Mouse (Mus musculus): ENCODE data around the gene Gm2564. TPM values are rescaled to one million over a fixed set of nuclear protein-coding genes. Genes with fewer than 3 reads are reported as not detected.

The Gm2564 gene
- polyA plus RNA-seq, 1 experiment from 2014 or later, result not detected

Other genes with a start within 250 kb of the Gm2564 start
- not detected in 2 replicates for gene Gm21586, start 190.3 kb upstream of the Gm2564 start, polyA plus RNA-seq (2014; fragmentation: Nextera tagmentation; extraction: Ambion mirVana)
- gene Gm2163, start 163.0 kb upstream of the Gm2564 start, polyA plus RNA-seq (2014; fragmentation: Nextera tagmentation; extraction: Ambion mirVana), result 0.12 and 0.67 TPM in 2 replicates
- gene Fam205a2, start 101.5 kb upstream of the Gm2564 start, polyA plus RNA-seq (2014; fragmentation: Nextera tagmentation; extraction: Ambion mirVana), result not detected in 2 replicates
- gene Gm10591, start 17.5 kb upstream of the Gm2564 start, polyA plus RNA-seq (2014; fragmentation: Nextera tagmentation; extraction: Ambion mirVana), result not detected in 2 replicates
- not detected in 2 replicates for gene Ccl27b, start 25.5 kb downstream of the Gm2564 start, polyA plus RNA-seq (2014; fragmentation: Nextera tagmentation; extraction: Ambion mirVana)
- gene Il11ra2, start 32.2 kb downstream of the Gm2564 start, polyA plus RNA-seq (2014; fragmentation: Nextera tagmentation; extraction: Ambion mirVana), result not detected in 2 replicates
- gene 4930578G10Rik, start 105.8 kb downstream of the Gm2564 start, polyA plus RNA-seq (2014; fragmentation: Nextera tagmentation; extraction: Ambion mirVana), result 1.4 TPM in 1 of 2 replicates, not detected in the other
- gene Ccl19, start 126.9 kb downstream of the Gm2564 start, polyA plus RNA-seq (2014; fragmentation: Nextera tagmentation; extraction: Ambion mirVana), result 0.45 TPM in 1 of 2 replicates, not detected in the other
- 0.68 and 1.1 TPM in 2 replicates for gene Ccl21a, start 144.3 kb downstream of the Gm2564 start, polyA plus RNA-seq (2014; fragmentation: Nextera tagmentation; extraction: Ambion mirVana)
- 0.12 and 0.23 TPM in 2 replicates for gene Fam205a1, start 224.2 kb downstream of the Gm2564 start, polyA plus RNA-seq (2014; fragmentation: Nextera tagmentation; extraction: Ambion mirVana)
- gene Gm12394, start 227.1 kb downstream of the Gm2564 start, polyA plus RNA-seq (2014; fragmentation: Nextera tagmentation; extraction: Ambion mirVana), result 0.79 and 0.84 TPM in 2 replicates
- 2.1 and 4.8 TPM in 2 replicates for gene Fam205c, start 244.5 kb downstream of the Gm2564 start, polyA plus RNA-seq (2014; fragmentation: Nextera tagmentation; extraction: Ambion mirVana)